Mouse (Mus musculus) kidney, adult 8-10 months (tissue): Measurements from ENCODE around the gene Art3.

Experiments
- DNase-seq, 2 experiments: peaks; one replicate each; pipeline ENCODE4 v3.0.0; 2022

The Art3 gene

GRCm38 (mm10) chr5:92424126-92424525, 92.5 kb downstream of the Art3 start:
- DNase-seq: no peak

GRCm38 (mm10) chr5:92430723-92431122, 99.1 kb downstream of the Art3 start:
- no peak for DNase-seq

DNA sequence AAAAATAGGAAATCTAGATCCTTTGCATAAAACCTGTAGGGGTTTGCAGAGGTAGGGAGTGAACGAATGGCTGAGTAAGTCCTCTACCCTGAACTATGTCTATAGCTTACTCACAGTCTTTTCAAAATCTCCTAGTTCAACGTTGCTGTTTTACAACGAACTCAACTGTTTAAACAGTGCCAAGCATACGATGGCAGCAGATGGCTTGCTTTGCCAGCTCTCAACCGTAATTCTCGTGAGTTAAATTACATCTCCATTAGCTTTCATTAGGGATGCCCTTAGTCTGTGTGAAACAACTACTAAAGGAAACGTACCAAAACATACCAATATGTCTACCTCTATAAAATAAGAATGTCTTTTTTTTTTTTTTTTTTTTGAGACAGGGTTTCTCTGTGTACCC, 100.0 kb downstream of the Art3 start:
- no peak for DNase-seq

- DNase-seq: no peak
Measured at GRCm38 (mm10) chr5:92434070-92434469, 102.4 kb downstream of the Art3 start.

GRCm38 (mm10) chr5:92434571-92434985, 103.0 kb downstream of the Art3 start:
- DNase-seq: peak; percentile 26 to 38

GRCm38 (mm10) chr5:92435025-92435584, 103.5 kb downstream of the Art3 start, which contains the start of gene Nup54:
Gene Nup54, minus strand, starts transcription at chr5:92435219.
- peak; percentile 97 for DNase-seq

DNA sequence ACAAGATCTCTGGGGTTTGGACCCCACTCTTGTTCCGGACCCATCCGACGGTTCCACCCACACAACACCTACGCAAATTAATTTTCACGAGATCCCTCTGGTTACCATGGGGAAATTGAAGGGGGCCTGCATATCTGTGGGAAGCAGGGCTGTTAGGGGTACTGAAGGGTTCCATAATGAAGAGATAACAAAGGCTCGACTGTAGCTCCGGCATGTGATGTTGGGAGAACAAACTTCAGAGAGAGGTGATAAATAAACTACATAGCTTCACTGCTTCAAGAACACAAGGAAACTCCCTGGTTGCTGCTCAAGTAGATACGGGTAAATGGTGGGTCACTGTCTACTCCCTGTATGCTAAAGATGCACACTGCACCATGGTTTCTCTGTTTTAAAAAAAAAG, 106.9 kb downstream of the Art3 start:
- DNase-seq: no peak

GRCm38 (mm10) chr5:92441494-92441893, 109.9 kb downstream of the Art3 start:
- DNase-seq: no peak

GRCm38 (mm10) chr5:92442914-92443313, 111.3 kb downstream of the Art3 start:
- DNase-seq: no peak

DNA sequence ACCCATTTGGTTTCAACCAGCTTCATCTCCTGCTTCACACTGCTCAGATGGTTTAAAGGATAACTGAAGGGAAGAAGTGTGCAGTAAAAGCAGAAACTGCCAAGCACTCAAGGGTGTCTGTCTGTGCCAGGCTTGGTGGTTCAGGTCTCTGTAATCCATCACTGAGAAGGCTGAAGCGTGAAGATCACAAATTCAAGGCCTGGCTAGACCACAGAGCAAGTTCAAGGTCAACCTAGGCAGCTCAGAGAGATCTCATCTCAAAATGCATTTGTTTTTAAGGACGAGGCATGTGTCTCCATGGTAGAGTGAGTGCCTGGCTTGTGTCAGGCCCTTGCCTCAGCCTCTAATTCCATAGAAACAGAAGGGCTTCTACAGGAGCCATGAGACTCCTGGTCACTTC, 113.4 kb downstream of the Art3 start:
- no peak for DNase-seq

DNA sequence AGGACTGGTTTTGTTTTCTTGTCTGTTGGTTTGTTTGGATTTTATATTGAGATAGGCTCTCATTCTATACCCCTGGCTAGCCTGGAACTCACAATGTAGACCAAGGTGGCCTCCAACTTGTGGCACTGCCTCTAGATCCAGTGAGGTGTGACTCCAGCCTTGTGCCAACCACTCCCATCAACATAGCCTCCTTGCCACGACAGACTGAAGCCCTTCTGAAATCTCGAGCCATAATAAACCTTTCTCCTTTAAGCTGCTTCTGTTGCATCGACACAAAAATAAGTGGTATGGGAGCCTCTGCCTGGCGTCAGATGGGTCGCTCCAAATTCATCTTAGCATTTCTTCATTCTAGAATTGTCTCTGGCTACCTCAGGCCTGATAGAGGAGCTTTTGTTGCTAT, 115.1 kb downstream of the Art3 start:
- no peak for DNase-seq

DNA sequence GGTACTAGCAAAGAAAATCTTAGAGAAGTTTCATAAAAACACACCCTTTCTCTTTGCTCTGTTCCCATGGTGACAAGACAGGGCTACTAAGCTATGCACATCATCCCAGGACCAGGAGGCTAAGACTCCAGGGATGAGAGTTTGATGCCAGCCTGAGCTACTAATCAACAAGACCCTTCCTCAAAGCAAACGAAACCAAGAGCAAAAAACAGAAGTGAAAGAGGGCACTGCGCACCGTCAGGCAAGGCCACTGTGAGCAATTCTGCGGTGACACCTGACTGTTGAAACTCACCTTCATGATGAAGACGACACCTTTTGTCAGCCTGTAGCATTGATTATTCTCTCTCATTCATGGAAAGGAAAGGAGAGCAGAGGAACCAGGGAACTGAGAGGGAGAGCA, 121.2 kb downstream of the Art3 start:
- no peak for DNase-seq

- DNase-seq: no peak
Measured at GRCm38 (mm10) chr5:92457410-92457809, 125.8 kb downstream of the Art3 start.

DNA sequence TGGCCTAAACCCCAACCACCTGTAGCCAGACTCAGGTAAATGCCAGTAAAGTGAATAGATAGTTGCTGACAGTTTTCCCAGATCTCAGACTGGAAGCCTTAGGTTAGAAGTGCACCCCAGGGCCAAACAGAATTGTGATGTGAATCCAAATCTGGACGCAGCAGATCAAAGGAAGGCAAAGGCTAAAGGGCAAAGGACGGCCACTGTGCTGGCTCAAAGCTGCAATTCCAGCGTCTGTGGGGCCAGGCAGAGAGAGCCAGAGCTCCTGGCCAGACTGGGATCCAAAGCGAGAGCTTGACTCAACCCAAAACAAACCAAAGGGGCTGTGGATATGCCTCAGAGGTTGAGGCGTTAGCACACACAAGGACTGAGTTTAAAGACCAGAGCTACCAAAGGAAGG, 127.1 kb downstream of the Art3 start:
- peak in 1 of 2 experiments; percentile 31 for DNase-seq

DNA sequence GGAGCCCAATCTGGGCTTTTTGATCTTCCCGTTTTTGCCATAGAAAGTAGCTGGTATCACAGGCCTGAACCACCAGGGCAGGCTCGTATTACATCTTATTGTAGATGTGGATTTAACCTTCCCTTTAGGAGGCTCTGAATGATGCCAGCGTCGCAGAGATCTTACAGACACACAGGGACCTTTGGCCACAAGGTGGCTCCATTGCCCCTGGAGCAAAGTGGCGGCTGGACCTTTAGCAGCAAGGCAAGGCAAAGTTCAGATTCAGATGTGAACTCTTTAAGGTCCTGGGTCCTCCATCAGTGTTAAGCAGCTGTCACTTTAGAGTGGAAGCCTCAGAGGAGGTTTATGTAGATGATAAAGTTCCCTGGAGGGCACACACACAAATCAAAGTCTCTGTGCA, 129.7 kb downstream of the Art3 start:
- peak; percentile 45 to 77 for DNase-seq
